Mouse (Mus musculus) ovary, adult 10 weeks (tissue): ENCODE results near the gene Ptprc. TPM values are rescaled to one million over a fixed set of nuclear protein-coding genes. Genes with fewer than 3 reads are reported as not detected.

Source experiments
- polyA plus RNA-seq: library from polyadenylated mRNA; stranded (reverse); fragments of 350-450 nt; fragmentation: Illumina TruSeq; extraction: RNeasy Lipid Tissue Mini Kit (QIAGEN cat#74804); gene quantifications from one replicate; pipeline ENCODE4 v1.2.3, GENCODE M21; 2014

Ptprc gene
- 24.5 TPM for polyA plus RNA-seq

DNA sequence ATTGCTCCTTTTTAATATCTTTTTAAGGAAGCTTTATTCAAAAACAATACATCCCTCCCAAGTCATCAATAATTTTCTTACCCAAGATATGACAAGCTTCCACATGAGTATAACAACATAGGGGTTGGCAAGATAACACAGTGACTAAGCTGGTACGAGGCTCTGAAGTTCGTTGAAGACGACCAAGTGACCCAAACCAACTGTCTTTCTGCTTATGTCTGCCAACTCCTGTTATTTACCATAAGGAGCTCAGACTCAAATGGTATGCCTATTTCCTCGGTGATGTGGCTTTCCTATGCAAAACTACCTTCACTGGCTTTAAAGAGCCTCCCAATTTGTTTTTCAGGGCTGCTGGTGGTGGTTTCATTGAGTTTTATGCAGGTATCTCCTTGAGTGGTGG, at the start of gene Ptprc:
Gene Ptprc (minus strand): TSS at position 215 of the 400 bp plus-strand sequence.

Other genes with a start within 250 kb of the Ptprc start
- not detected for gene Atp6v1g3, start 98.0 kb upstream of the Ptprc start, polyA plus RNA-seq